Mouse (Mus musculus) layer of hippocampus, postnatal 10 days (tissue): Measurements from ENCODE around the gene Serpina3b. TPM values are rescaled to one million over a fixed set of nuclear protein-coding genes. Genes with fewer than 3 reads are reported as not detected.
"Not testable (repeated sequence)": the region's sequence is repeated elsewhere in the genome, so short reads cannot be mapped to it uniquely, and the experiment has no call there.

ENCODE experiments used
- DNase-seq, 2 experiments: peaks; one replicate each; pipeline ENCODE4 v3.0.0; 2021; ENCODE audit warnings: low spot score in 2 of 2
- long read RNA-seq: library from polyadenylated mRNA; stranded (forward); transcript quantifications from one replicate; pipeline ENCODE4 v2.0.0, GENCODE M21; 2023
- total RNA-seq, 2 experiments: library from RNA; stranded (reverse); gene quantifications; 2 replicates each; pipeline ENCODE4 v1.2.3; 2021

Gene Serpina3b
- not detected for total RNA-seq
- long read RNA-seq, result 0 reads

- no peak for DNase-seq
These were observed at the start of gene Serpina3b for GRCm38 (mm10) chr12:104127696-104128095. Gene Serpina3b (plus strand): TSS chr12:104127996.

DNA sequence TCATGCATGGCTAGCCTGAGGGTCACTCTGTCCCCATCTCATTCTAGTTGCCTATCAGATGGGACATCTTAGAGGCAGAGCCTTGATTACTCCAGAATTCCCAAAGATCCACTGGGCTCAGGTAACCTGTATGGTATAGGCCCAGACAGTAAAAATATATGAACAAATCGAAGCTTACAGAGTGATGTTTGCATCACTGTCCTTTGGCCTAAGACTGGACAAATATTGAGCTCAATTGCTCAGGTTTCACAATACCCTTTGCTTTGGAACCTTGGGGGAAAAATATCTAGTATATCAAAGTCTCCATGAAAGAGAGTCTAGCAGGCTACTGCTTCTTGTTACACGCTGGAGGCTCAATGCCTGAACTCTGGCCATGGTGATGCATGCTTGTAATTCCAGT lies 37.7 kb upstream of the Serpina3b start:
- no peak for DNase-seq

DNA sequence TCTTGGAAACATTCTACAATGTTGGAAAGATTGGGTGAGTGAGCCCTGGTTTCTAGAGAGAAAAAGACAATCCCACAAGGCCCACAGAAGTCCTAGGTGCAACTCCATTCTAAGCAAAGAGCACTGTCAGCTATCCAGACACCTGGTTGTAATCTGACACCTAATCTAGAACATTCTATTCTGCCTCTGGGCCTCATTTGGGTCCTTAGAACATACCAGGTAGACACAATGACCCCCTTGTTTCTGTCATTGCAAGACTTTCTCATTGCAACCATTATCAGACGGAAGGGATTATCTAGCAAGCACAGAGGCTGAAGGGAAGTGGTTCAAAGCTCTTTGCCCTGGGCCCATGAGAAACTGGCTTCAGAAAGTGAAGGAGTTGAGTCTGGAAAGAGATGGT lies 36.5 kb upstream of the Serpina3b start:
- no peak for DNase-seq

GRCm38 (mm10) chr12:104100768-104101167 lies 27.0 kb upstream of the Serpina3b start, which contains the start of gene Serpina5:
Gene Serpina5 (plus strand): TSS chr12:104101113.
- no peak for DNase-seq

GRCm38 (mm10) chr12:104105847-104106246 lies 21.9 kb upstream of the Serpina3b start:
- DNase-seq, result no peak

DNA sequence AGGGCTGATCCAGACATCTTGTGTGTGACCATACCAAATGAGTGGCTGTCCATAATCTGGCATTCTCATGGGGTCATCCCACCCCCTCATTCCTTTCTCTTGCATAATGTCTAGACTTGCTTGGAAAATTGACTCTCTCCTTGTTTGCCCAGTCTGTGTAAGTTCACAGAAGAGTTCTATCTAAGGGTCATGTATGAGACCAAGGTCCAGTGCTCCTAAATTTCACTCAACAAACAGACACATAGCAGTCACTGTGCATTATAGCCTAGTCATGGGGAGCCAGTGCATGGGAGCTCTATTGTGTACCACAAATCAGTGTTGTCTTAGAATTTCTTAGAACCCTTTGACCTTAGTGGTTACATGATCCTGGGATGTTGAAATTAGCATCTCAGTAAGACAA lies 20.9 kb upstream of the Serpina3b start:
- no peak for DNase-seq

GRCm38 (mm10) chr12:104108507-104108906 lies 19.3 kb upstream of the Serpina3b start:
- no peak for DNase-seq

GRCm38 (mm10) chr12:104112333-104112732 lies 15.5 kb upstream of the Serpina3b start, which contains the start of gene Serpina3a:
Gene Serpina3a (plus strand): TSS chr12:104112724.
- not testable (repeated sequence) for DNase-seq

- no peak for DNase-seq
These were observed 12.7 kb upstream of the Serpina3b start for GRCm38 (mm10) chr12:104114921-104115579.

- DNase-seq, result no peak
These were observed 4.7 kb upstream of the Serpina3b start for GRCm38 (mm10) chr12:104123097-104123496.

DNA sequence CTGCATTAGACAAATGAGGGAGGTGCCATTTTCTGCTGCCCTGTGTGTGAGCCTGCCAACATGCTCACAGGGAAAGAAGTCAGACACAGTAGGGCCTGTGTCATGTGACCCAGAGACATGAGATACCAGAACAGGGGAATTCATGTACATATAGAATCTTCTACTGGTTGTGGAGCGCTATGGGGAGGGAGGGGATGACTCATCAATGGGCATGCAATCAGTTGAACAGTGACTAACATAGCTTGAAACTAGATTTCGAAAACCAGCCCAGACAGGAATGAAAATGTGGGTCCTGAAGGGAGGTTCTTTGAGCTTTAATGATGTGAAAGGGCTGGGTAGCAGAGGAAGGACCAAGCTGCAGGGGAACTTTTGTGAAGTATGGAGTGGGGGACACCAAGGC lies 3.8 kb upstream of the Serpina3b start:
- DNase-seq, result no peak

DNA sequence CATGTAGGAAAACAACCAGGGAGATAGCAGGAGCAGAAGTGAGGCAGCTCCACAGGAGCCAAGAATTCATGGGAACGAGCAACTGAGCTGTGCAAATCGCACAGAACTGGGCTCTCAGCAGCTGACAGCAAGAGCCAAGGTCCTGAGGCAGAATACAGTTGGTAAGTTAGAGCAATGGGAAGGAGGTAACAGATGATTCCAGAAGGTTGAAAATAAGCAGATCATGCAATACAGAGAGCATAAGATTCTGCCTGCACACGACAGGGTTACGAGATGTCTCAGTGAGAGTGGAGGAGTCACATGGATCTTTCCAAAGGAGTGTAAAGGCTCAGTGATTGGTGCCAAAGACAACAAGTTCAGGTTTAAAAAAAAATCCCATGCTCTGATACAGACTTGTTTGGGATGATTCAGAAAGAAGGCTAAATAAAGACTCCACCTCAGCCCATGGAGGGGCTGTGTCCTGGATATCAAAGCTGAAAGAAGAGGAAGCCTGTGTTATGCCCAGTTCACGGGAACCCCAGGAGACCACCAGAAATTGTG lies 2.7 kb upstream of the Serpina3b start:
- DNase-seq, result no peak

DNA sequence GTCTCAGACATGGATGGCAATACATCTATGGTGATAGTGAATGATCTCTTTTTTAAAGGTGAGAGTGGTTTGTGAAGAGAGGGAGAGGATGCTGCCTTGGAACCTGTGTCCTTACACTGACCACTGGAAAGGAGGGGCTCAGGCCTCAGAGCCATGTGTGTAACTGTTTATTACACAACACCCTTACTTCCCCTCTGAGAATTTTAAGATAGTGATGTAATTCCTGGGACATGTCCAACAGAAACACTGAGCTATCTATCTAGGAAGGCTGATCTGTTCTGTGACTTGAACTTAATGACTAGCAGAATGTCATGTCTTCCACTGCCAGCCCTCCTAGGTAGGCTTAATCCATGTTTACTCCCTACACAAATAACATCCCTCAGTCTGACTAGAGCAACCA lies 3.2 kb downstream of the Serpina3b start:
- no peak for DNase-seq

- DNase-seq, result no peak
These were observed 10.4 kb downstream of the Serpina3b start for GRCm38 (mm10) chr12:104138216-104138615.

GRCm38 (mm10) chr12:104140543-104141103 lies 12.8 kb downstream of the Serpina3b start:
- no peak for DNase-seq

DNA sequence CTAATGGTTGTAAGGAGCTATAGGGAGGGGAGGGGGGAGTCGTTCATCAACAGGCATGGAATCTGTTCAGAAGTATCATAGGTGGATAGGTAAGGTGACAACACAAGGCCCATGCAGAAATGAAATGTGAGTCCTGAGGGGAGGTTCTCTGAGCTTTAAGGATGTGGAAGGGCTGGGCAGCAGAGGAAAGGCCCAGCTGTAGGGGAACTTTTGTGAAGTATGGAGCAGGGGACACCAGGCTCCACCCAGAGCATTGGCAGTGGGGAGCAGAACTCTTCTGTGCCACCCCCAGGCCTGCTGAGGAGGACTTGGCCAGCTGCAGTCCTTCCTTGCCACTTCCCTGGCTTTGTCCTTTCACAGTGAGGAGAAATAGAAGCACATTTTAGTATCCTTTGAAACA lies 13.7 kb downstream of the Serpina3b start:
- no peak for DNase-seq

DNA sequence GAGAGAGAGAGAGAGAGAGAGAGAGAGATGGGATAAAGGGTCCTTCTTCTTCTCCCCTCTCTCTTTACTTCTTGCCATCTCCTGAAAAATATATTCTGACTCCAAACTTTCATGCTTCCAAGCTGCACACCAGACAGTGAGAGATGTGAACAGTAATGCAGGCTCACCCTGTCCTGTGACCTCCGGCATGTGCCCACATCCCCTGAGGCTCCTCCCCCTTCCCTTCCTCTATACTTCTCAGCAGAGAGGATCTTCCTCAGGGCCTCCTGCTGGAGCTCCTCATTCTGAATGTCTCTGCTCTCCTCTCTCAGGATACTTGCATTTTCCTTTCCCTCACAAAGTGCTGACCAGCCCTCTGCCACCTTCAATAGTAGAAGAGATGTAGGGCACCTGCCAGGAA lies 14.6 kb downstream of the Serpina3b start:
- no peak for DNase-seq

GRCm38 (mm10) chr12:104143286-104143685 lies 15.5 kb downstream of the Serpina3b start:
- no peak for DNase-seq

GRCm38 (mm10) chr12:104145571-104145970 lies 17.8 kb downstream of the Serpina3b start:
- no peak for DNase-seq

DNA sequence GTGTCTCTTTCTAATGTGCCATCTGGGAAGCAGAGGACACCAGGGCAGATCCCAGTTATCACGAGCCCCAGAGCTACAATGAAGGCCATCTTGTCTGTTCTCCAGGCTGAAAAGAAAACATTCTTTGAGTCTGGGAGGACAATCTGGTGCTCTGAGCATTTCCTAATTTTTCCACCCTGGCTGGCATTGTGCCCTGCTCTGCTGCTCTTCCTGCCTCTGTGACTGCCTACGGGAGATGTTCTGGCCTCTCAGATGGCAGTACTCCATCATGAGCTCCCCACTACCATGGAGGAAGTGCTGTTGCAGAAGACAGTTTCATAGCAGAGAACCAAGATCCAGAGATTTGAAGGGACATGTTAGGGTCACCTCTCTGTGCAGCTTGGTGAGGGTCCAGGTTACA lies 24.2 kb downstream of the Serpina3b start:
- DNase-seq, result no peak

- no peak for DNase-seq
These were observed 25.3 kb downstream of the Serpina3b start for GRCm38 (mm10) chr12:104153041-104153645.

GRCm38 (mm10) chr12:104153656-104154055 lies 25.9 kb downstream of the Serpina3b start, which contains the start of gene Serpina3c:
Gene Serpina3c (minus strand): TSS chr12:104153870.
- DNase-seq, result no peak
